Mouse (Mus musculus): ENCODE data around the gene Galnt10. TPM values are rescaled to one million over a fixed set of nuclear protein-coding genes. Genes with fewer than 3 reads are reported as not detected.
A peak's percentile ranks its signal among the peaks of the same experiment; 100 is the strongest.

Galnt10 gene
- polyA plus RNA-seq, 1 experiment from 2014 or later: 6.1 TPM

DNA sequence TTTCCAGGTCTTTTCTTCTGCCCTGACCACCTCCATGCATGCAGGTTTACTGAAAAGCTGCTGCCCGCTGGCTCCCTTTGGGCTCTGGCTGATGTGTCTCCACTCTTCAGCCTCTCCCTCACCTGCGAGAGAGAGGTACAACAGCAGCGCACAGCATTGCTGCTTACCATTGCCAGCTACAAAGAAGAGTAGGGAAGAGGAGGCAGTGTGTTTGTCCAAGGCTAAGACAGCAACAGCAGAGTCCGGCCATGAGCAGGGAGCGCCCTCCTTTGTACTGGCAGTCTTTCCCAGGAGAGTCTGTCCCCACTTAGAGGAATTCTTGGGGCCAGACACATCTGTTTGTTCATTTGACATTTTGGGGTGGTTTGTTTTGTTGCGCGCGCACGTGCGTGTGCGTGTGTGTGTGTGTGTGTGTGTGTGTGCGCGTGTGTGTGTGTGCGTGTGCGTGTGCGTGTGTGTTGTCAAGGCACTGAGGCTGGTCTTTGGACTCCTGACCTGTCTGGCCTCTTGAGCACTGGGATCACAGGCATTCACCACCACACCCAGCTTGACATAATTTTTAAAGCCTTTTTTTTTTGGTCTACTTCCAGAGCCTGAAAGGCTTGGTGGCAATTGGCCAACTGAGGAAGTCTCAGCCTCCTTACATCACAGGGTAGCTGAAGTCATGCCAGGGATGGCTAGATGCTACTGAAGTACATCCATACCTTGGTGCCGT is 163.9 kb downstream of the Galnt10 start:
- Histone ChIP-seq H3K36me3 (ENCODE audit: insufficient read depth, low read length) (peaks cover 9% of the 10 kb centered on the region; the same call in 1 of the 2 replicates), H3K4me1 (ENCODE audit: insufficient read depth, low read depth, low read length) (no peaks in the 10 kb centered on the region), H3K4me3 (ENCODE audit: low read depth, low read length) (no peak overlapping the region), H3K27ac (ENCODE audit: low read length) (no peak overlapping the region), H3K9ac (replicated peaks; ENCODE audit: low read depth) (no peak overlapping the region), H3K4me2 (replicated peaks; ENCODE audit: low read depth, low read length) (no peak overlapping the region), H3K27me3 (replicated peaks; ENCODE audit: insufficient read depth, low read length) (no peaks in the 10 kb centered on the region), H3K9me3 (ENCODE audit: low read length) (no peaks in the 10 kb centered on the region)
- ATAC-seq (no peak), DNase-seq (ENCODE audit: low spot score) (no peak)
- TF ChIP-seq CTCF (IDR thresholded peaks at IDR 0.05): no peak
- no peak for TF ChIP-seq EP300 (IDR thresholded peaks at IDR 0.05)
- WGBS: 78% methylated on average over 17 of the region's 17 CpGs

DNA sequence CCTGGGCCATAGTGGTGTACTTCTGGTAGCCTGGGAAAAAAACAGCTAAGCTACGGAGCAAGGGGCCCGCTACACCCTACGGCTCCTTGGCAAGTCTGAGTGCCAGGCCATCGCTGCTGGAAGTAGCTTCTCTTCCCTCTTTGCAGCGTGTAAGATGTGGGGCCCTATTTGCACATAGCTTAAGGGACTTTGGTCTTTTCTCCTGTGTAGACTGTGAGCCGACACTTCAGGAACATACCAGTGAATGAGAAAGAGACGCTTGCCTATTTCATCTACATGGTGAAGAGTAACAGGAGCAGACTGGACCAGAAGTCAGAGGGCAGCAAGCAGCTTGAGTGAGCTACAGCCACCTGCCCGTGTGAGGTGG is 164.5 kb downstream of the Galnt10 start:
- no peak for ATAC-seq
- H3K36me3 ChIP-seq (ENCODE audit: insufficient read depth, low read length): peaks cover 9% of the 10 kb centered on the region; the same call in 1 of the 2 replicates
- no peak for DNase-seq (ENCODE audit: low spot score)

DNA sequence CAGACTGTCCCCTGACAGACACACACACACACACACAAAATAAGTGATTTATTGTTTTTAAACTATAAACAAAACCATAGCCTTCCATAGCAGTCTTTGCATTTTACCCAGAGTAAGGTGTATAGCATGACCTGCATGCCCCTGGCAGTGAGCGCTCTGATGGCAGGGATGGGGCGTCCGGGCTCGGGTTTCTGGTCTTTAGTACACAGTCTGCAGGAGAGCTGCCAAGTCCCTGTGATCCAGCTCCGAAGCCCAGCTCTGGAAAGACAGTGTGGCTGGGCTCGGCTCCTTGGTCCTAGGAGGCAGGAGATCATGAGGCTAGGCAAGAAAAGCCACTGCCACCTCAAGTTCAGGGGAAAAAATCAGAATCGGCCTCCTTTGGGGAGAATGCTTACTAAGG is 165.8 kb downstream of the Galnt10 start:
- DNase-seq (ENCODE audit: low spot score) (no peak), ATAC-seq (no peak)
- Histone ChIP-seq H3K4me1 (ENCODE audit: insufficient read depth, low read depth, low read length) (no peaks in the 10 kb centered on the region), H3K9me3 (ENCODE audit: low read length) (no peaks in the 10 kb centered on the region), H3K27ac (ENCODE audit: low read length) (no peak overlapping the region), H3K9ac (replicated peaks; ENCODE audit: low read depth) (no peak overlapping the region), H3K4me2 (replicated peaks; ENCODE audit: low read depth, low read length) (no peak overlapping the region), H3K36me3 (ENCODE audit: insufficient read depth, low read length) (peaks cover 8% of the 10 kb centered on the region; the same call in 1 of the 2 replicates), H3K27me3 (replicated peaks; ENCODE audit: insufficient read depth, low read length) (no peaks in the 10 kb centered on the region), H3K4me3 (ENCODE audit: low read depth, low read length) (no peak overlapping the region)
- WGBS: 81% methylated on average over 7 of the region's 7 CpGs
- TF ChIP-seq CTCF (IDR thresholded peaks at IDR 0.05) (no peak), EP300 (IDR thresholded peaks at IDR 0.05) (no peak)

More for the DNA sequence above, 164.5 kb downstream of the Galnt10 start:
- H3K9me3 ChIP-seq (ENCODE audit: low read length): no peaks in the 10 kb centered on the region
- no peak overlapping the region for H3K4me3 ChIP-seq (ENCODE audit: low read depth, low read length)
- no peaks in the 10 kb centered on the region for H3K4me1 ChIP-seq (ENCODE audit: insufficient read depth, low read depth, low read length)
- 87% methylated on average over 8 of the region's 8 CpGs for WGBS
- H3K27ac ChIP-seq (ENCODE audit: low read length): no peak overlapping the region
- TF ChIP-seq EP300 (IDR thresholded peaks at IDR 0.05) (no peak), CTCF (IDR thresholded peaks at IDR 0.05) (no peak)
- H3K9ac ChIP-seq (replicated peaks; ENCODE audit: low read depth): no peak overlapping the region
- H3K27me3 ChIP-seq (replicated peaks; ENCODE audit: insufficient read depth, low read length): no peaks in the 10 kb centered on the region
- H3K4me2 ChIP-seq (replicated peaks; ENCODE audit: low read depth, low read length): no peak overlapping the region

DNA sequence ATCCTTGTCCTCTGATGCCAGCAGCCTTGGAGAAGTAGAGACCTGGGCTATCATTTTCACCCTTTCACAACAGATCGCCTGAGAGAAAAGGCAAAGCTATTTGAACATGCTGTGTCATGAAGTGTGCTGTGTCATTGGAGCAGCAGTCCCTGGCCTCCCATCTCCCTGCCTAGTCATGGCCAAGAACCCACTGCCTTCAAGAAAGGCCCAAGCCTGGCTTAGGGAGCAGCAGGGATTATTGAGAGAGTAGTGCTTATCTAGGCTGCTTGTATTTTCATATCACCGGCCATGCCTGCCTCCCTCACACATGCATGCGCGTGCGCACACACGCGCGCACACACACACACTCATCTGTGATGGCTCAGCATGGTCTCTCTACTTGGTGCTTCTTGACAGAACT is 167.0 kb downstream of the Galnt10 start:
- H3K27me3 ChIP-seq (replicated peaks; ENCODE audit: insufficient read depth, low read length): no peaks in the 10 kb centered on the region
- ATAC-seq (no peak), DNase-seq (ENCODE audit: low spot score) (no peak)
- no peaks in the 10 kb centered on the region for H3K4me1 ChIP-seq (ENCODE audit: insufficient read depth, low read depth, low read length)
- H3K36me3 ChIP-seq (ENCODE audit: insufficient read depth, low read length): peaks cover 3% of the 10 kb centered on the region; the same call in 1 of the 2 replicates
- H3K4me3 ChIP-seq (ENCODE audit: low read depth, low read length): no peak overlapping the region
- no peaks in the 10 kb centered on the region for H3K9me3 ChIP-seq (ENCODE audit: low read length)
- no peak overlapping the region for H3K4me2 ChIP-seq (replicated peaks; ENCODE audit: low read depth, low read length)
- H3K9ac ChIP-seq (replicated peaks; ENCODE audit: low read depth): no peak overlapping the region
- no peak overlapping the region for H3K27ac ChIP-seq (ENCODE audit: low read length)
- 92% methylated on average over 8 of the region's 8 CpGs for WGBS
- TF ChIP-seq EP300 (IDR thresholded peaks at IDR 0.05): no peak

DNA sequence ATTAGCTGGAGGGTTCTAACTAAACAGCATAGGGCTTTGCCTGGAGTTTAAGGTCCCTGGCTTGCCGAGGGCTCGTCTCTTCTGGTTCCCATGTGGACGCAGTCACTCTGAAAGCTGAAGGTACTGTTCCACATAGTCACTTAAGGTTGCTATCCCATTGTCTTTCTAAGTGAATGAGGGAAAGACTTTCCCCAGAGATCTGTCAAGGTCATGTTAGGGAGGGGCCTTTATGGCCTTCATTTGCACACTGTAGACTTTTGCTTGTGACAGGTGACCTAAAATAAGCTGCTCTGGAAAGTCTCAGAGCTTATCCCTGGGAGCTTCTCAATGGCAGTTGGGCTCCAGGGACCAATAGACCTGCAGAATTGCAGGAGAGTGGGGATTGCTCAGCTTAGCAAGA is 168.4 kb downstream of the Galnt10 start:
- Histone ChIP-seq H3K4me3 (ENCODE audit: low read depth, low read length) (no peak overlapping the region), H3K27ac (ENCODE audit: low read length) (no peak overlapping the region), H3K4me2 (replicated peaks; ENCODE audit: low read depth, low read length) (no peak overlapping the region), H3K4me1 (ENCODE audit: insufficient read depth, low read depth, low read length) (no peaks in the 10 kb centered on the region), H3K27me3 (replicated peaks; ENCODE audit: insufficient read depth, low read length) (no peaks in the 10 kb centered on the region), H3K36me3 (ENCODE audit: insufficient read depth, low read length) (peaks cover 3% of the 10 kb centered on the region; the same call in 1 of the 2 replicates), H3K9me3 (ENCODE audit: low read length) (no peaks in the 10 kb centered on the region), H3K9ac (replicated peaks; ENCODE audit: low read depth) (no peak overlapping the region)
- no peak for TF ChIP-seq EP300 (IDR thresholded peaks at IDR 0.05)
- TF ChIP-seq CTCF (IDR thresholded peaks at IDR 0.05): no peak
- no peak for DNase-seq (ENCODE audit: low spot score)
- no peak for ATAC-seq
- WGBS: 87% methylated on average over 3 of the region's 3 CpGs

DNA sequence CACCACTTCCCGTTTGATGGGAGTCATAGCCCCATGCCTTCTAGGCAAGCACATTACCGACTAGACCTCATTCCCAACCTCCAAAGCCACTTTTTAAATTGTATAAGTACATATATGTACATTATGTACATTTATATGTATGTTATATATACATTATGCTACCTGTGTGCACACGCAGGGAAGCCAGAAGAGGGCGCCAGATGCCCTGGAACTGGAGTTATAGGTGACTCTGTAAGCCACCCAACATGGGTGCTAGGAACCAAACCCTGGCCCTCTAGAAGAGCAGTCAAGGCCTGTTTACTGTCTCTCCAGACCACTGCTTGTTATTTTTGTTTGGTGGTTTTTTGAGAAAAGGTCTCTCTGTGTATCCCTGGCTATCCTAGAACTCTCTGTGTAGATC is 172.9 kb downstream of the Galnt10 start:
- TF ChIP-seq CTCF (IDR thresholded peaks at IDR 0.05): peak; percentile 30; the same call in 1 of the 2 replicates
- no peak for TF ChIP-seq EP300 (IDR thresholded peaks at IDR 0.05)
- no peak overlapping the region for H3K27ac ChIP-seq (ENCODE audit: low read length)
- H3K9me3 ChIP-seq (ENCODE audit: low read length): no peaks in the 10 kb centered on the region
- no peak overlapping the region for H3K9ac ChIP-seq (replicated peaks; ENCODE audit: low read depth)
- ATAC-seq (no peak), DNase-seq (ENCODE audit: low spot score) (no peak)
- no peak overlapping the region for H3K4me2 ChIP-seq (replicated peaks; ENCODE audit: low read depth, low read length)
- H3K4me3 ChIP-seq (ENCODE audit: low read depth, low read length): no peak overlapping the region
- H3K4me1 ChIP-seq (ENCODE audit: insufficient read depth, low read depth, low read length): no peaks in the 10 kb centered on the region
- no peaks in the 10 kb centered on the region for H3K36me3 ChIP-seq (ENCODE audit: insufficient read depth, low read length)
- no peaks in the 10 kb centered on the region for H3K27me3 ChIP-seq (replicated peaks; ENCODE audit: insufficient read depth, low read length)
- WGBS: 90% methylated on average over 4 of the region's 4 CpGs

Measured in lung, postnatal 0 days (tissue).